8 mouse cellular contexts compared by ENCODE assay signal in genomic region chr1:175936282-175936737, GRCm38 (mm10). TPM values are rescaled to one million over a fixed set of nuclear protein-coding genes. Genes with fewer than 3 reads are reported as not detected.
DNase-seq lines count a peak whose midpoint lies in the region; ATAC-seq and TF ChIP-seq lines count a peak whose summit lies in the region.

No protein-coding gene starts in this region.

- H3K36me3 ChIP-seq in E14TG2a.4 (ENCODE audit: insufficient read depth, low read length) = no peaks in the 10 kb centered on the region
- no peaks in the 10 kb centered on the region for H3K36me3 ChIP-seq in embryonic facial prominence, embryonic 13.5 days
- H3K36me3 ChIP-seq in heart, embryonic 11.5 days (ENCODE audit: control insufficient read depth, insufficient read depth, low read length) = no peaks in the 10 kb centered on the region
- H3K36me3 ChIP-seq in kidney, embryonic 14.5 days (ENCODE audit: control insufficient read depth, insufficient read depth, low read length) = no peaks in the 10 kb centered on the region
- H3K36me3 ChIP-seq in limb, embryonic 12.5 days = no peaks in the 10 kb centered on the region
- no peaks in the 10 kb centered on the region for H3K36me3 ChIP-seq in midbrain, embryonic 15.5 days (replicated peaks)
- H3K36me3 ChIP-seq in stomach, embryonic 15.5 days = no peaks in the 10 kb centered on the region

- H3K27me3 ChIP-seq in E14TG2a.4 (ENCODE audit: insufficient read depth, low read length) = 0 out of 2 replicates have a peak, but pooled peaks cover 3% of the 10 kb centered on the region
- no peaks in the 10 kb centered on the region for H3K27me3 ChIP-seq in embryonic facial prominence, embryonic 13.5 days
- H3K27me3 ChIP-seq in heart, embryonic 11.5 days (ENCODE audit: control insufficient read depth, insufficient read depth, low read length) = no peaks in the 10 kb centered on the region
- H3K27me3 ChIP-seq in kidney, embryonic 14.5 days (ENCODE audit: control insufficient read depth, insufficient read depth, low read length) = no peaks in the 10 kb centered on the region
- H3K27me3 ChIP-seq in limb, embryonic 12.5 days = no peaks in the 10 kb centered on the region; the same call in 1 of the 2 replicates
- H3K27me3 ChIP-seq in midbrain, embryonic 15.5 days (replicated peaks) = no peaks in the 10 kb centered on the region
- no peaks in the 10 kb centered on the region for H3K27me3 ChIP-seq in stomach, embryonic 15.5 days (replicated peaks)

- TF ChIP-seq CTCF in E14TG2a.4 (conservative IDR thresholded peaks at IDR 0.05; ENCODE audit: low read length) = peak; percentile 73

- H3K9me3 ChIP-seq in E14TG2a.4 (ENCODE audit: low read length) = peaks cover 5% of the 10 kb centered on the region; the same call in 1 of the 2 replicates
- H3K9me3 ChIP-seq in embryonic facial prominence, embryonic 13.5 days = no peaks in the 10 kb centered on the region
- no peaks in the 10 kb centered on the region for H3K9me3 ChIP-seq in heart, embryonic 11.5 days (replicated peaks; ENCODE audit: control insufficient read depth, low read length)
- H3K9me3 ChIP-seq in kidney, embryonic 14.5 days (ENCODE audit: control insufficient read depth, low read length) = no peaks in the 10 kb centered on the region
- no peaks in the 10 kb centered on the region for H3K9me3 ChIP-seq in limb, embryonic 12.5 days
- H3K9me3 ChIP-seq in midbrain, embryonic 15.5 days = no peaks in the 10 kb centered on the region
- no peaks in the 10 kb centered on the region for H3K9me3 ChIP-seq in stomach, embryonic 15.5 days

- 12% methylated on average over 11 of the region's 11 CpGs for WGBS in embryonic facial prominence, embryonic 13.5 days
- WGBS in heart, embryonic 11.5 days (ENCODE audit: insufficient replicate concordance) = 11% methylated on average over 11 of the region's 11 CpGs
- 13% methylated on average over 11 of the region's 11 CpGs for WGBS in kidney, embryonic 14.5 days
- WGBS in limb, embryonic 12.5 days = 12% methylated on average over 11 of the region's 11 CpGs
- 13% methylated on average over 11 of the region's 11 CpGs for WGBS in midbrain, embryonic 15.5 days
- WGBS in stomach, embryonic 15.5 days = 14% methylated on average over 11 of the region's 11 CpGs

- peak; percentile 29 for DNase-seq in adrenal gland, postnatal 25 days

- 0 out of 2 replicates have a peak overlapping the region, but pooled peaks have one; percentile 55 for H3K9ac ChIP-seq in embryonic facial prominence, embryonic 13.5 days
- no peak overlapping the region for H3K9ac ChIP-seq in heart, embryonic 11.5 days (ENCODE audit: low read depth, low read length)
- no peak overlapping the region for H3K9ac ChIP-seq in kidney, embryonic 14.5 days (ENCODE audit: low read depth, low read length)
- H3K9ac ChIP-seq in limb, embryonic 12.5 days (replicated peaks) = no peak overlapping the region
- H3K9ac ChIP-seq in midbrain, embryonic 15.5 days = peak overlapping the region; percentile 26; the same call in 1 of the 2 replicates
- no peak overlapping the region for H3K9ac ChIP-seq in stomach, embryonic 15.5 days

- H3K4me1 ChIP-seq in E14TG2a.4 (replicated peaks; ENCODE audit: low read depth, low read length) = peaks cover 3% of the 10 kb centered on the region; the same call in 1 of the 2 replicates
- H3K4me1 ChIP-seq in embryonic facial prominence, embryonic 13.5 days = peaks cover 3% of the 10 kb centered on the region; the same call in 1 of the 2 replicates
- H3K4me1 ChIP-seq in heart, embryonic 11.5 days (ENCODE audit: control insufficient read depth, insufficient read depth, low read length) = no peaks in the 10 kb centered on the region
- H3K4me1 ChIP-seq in kidney, embryonic 14.5 days (ENCODE audit: control insufficient read depth, insufficient read depth, low read length) = no peaks in the 10 kb centered on the region
- no peaks in the 10 kb centered on the region for H3K4me1 ChIP-seq in limb, embryonic 12.5 days (replicated peaks)
- H3K4me1 ChIP-seq in midbrain, embryonic 15.5 days = 0 out of 2 replicates have a peak, but pooled peaks cover 2% of the 10 kb centered on the region
- H3K4me1 ChIP-seq in stomach, embryonic 15.5 days = no peaks in the 10 kb centered on the region

- 0 out of 2 replicates have a peak overlapping the region, but pooled peaks have one; percentile 23 for H3K4me3 ChIP-seq in E14TG2a.4 (replicated peaks; ENCODE audit: low read length)
- 0 out of 2 replicates have a peak overlapping the region, but pooled peaks have one; percentile 14 for H3K4me3 ChIP-seq in embryonic facial prominence, embryonic 13.5 days
- peak overlapping the region; percentile 28 for H3K4me3 ChIP-seq in heart, embryonic 11.5 days (ENCODE audit: low read depth, low read length)
- H3K4me3 ChIP-seq in kidney, embryonic 14.5 days (ENCODE audit: low read length) = no peak overlapping the region
- H3K4me3 ChIP-seq in limb, embryonic 12.5 days (replicated peaks) = no peak overlapping the region
- H3K4me3 ChIP-seq in midbrain, embryonic 15.5 days = peak overlapping the region; percentile 23
- H3K4me3 ChIP-seq in stomach, embryonic 15.5 days (replicated peaks) = no peak overlapping the region

- peak overlapping the region; percentile 55 for H3K4me2 ChIP-seq in embryonic facial prominence, embryonic 13.5 days
- peak overlapping the region; percentile 64 for H3K4me2 ChIP-seq in heart, embryonic 11.5 days
- peak overlapping the region; percentile 35 for H3K4me2 ChIP-seq in kidney, embryonic 14.5 days (replicated peaks; ENCODE audit: low read depth, low read length)
- peak overlapping the region; percentile 41 for H3K4me2 ChIP-seq in limb, embryonic 12.5 days
- H3K4me2 ChIP-seq in midbrain, embryonic 15.5 days = peak overlapping the region; percentile 46
- H3K4me2 ChIP-seq in stomach, embryonic 15.5 days = peak overlapping the region; percentile 46

- ATAC-seq in embryonic facial prominence, embryonic 13.5 days (ENCODE audit: insufficient number of reproducible peaks, insufficient read depth, low FRiP score, low TSS enrichment, low read depth) = no peak
- ATAC-seq in heart, embryonic 11.5 days (replicated peaks; ENCODE audit: insufficient number of reproducible peaks, low FRiP score, low TSS enrichment) = peak; percentile 59
- peak; percentile 94 for ATAC-seq in kidney, embryonic 14.5 days (ENCODE audit: low FRiP score, low TSS enrichment)
- ATAC-seq in limb, embryonic 12.5 days (ENCODE audit: insufficient number of reproducible peaks, insufficient read depth, low FRiP score, low TSS enrichment, low read depth) = peak; percentile 74; the same call in 1 of the 2 replicates
- peak; percentile 87 for ATAC-seq in midbrain, embryonic 15.5 days (replicated peaks)
- ATAC-seq in stomach, embryonic 15.5 days (ENCODE audit: insufficient read depth, low FRiP score, low read depth) = peak; percentile 58; the same call in 1 of the 2 replicates

- H3K27ac ChIP-seq in embryonic facial prominence, embryonic 13.5 days = no peak overlapping the region
- no peak overlapping the region for H3K27ac ChIP-seq in heart, embryonic 11.5 days (ENCODE audit: low read depth, low read length)
- H3K27ac ChIP-seq in kidney, embryonic 14.5 days (ENCODE audit: low read depth, low read length) = no peak overlapping the region
- H3K27ac ChIP-seq in limb, embryonic 12.5 days = no peak overlapping the region
- no peak overlapping the region for H3K27ac ChIP-seq in midbrain, embryonic 15.5 days
- no peak overlapping the region for H3K27ac ChIP-seq in stomach, embryonic 15.5 days

RNA-seq across cellular contexts. Expression of gene Gm38100, which starts 16.2 kb away (rescaled TPM):
- not detected in 2 replicates for total RNA-seq in adrenal gland, postnatal 25 days (2021)
- 0.11 TPM in 1 of 2 replicates, not detected in the other for polyA plus RNA-seq in embryonic facial prominence, embryonic 13.5 days (2015; fragmentation: Nextera tagmentation; extraction: Ambion mirVana)
- polyA plus RNA-seq in heart, embryonic 11.5 days (2014; fragmentation: Nextera tagmentation; extraction: Ambion mirVana) = not detected in 2 replicates
- polyA plus RNA-seq in kidney, embryonic 14.5 days (2014; fragmentation: Nextera tagmentation; extraction: Ambion mirVana) = not detected in 2 replicates
- polyA plus RNA-seq in limb, embryonic 12.5 days (2016; fragmentation: Nextera tagmentation; extraction: Ambion mirVana) = not detected in 2 replicates
- not detected in 2 replicates for polyA plus RNA-seq in midbrain, embryonic 15.5 days (2015; fragmentation: Nextera tagmentation; extraction: Ambion mirVana)
- 0.10 TPM in 1 of 2 replicates, not detected in the other for polyA plus RNA-seq in stomach, embryonic 15.5 days (2015; fragmentation: Nextera tagmentation; extraction: Ambion mirVana)

RNA-seq across cellular contexts. Expression of gene Rbm8a2, which starts 42.6 kb away (rescaled TPM):
- not detected in 2 replicates for total RNA-seq in adrenal gland, postnatal 25 days (2021)
- 0.62 and 1.5 TPM in 2 replicates for polyA plus RNA-seq in embryonic facial prominence, embryonic 13.5 days (2015; fragmentation: Nextera tagmentation; extraction: Ambion mirVana)
- polyA plus RNA-seq in heart, embryonic 11.5 days (2014; fragmentation: Nextera tagmentation; extraction: Ambion mirVana) = 0.17 and 0.83 TPM in 2 replicates
- 1.2 and 1.5 TPM in 2 replicates for polyA plus RNA-seq in kidney, embryonic 14.5 days (2014; fragmentation: Nextera tagmentation; extraction: Ambion mirVana)
- polyA plus RNA-seq in limb, embryonic 12.5 days (2016; fragmentation: Nextera tagmentation; extraction: Ambion mirVana) = 0.73 and 1.1 TPM in 2 replicates
- 0.34 and 0.54 TPM in 2 replicates for polyA plus RNA-seq in midbrain, embryonic 15.5 days (2015; fragmentation: Nextera tagmentation; extraction: Ambion mirVana)
- polyA plus RNA-seq in stomach, embryonic 15.5 days (2015; fragmentation: Nextera tagmentation; extraction: Ambion mirVana) = 0.70 and 2.0 TPM in 2 replicates

RNA-seq across cellular contexts. Expression of gene Exo1, which starts 55.9 kb away (rescaled TPM):
- 3.2 and 5.9 TPM in 2 replicates for total RNA-seq in adrenal gland, postnatal 25 days (2021)
- polyA plus RNA-seq in embryonic facial prominence, embryonic 13.5 days (2015; fragmentation: Nextera tagmentation; extraction: Ambion mirVana) = 73.1 and 73.3 TPM in 2 replicates
- polyA plus RNA-seq in heart, embryonic 11.5 days (2014; fragmentation: Nextera tagmentation; extraction: Ambion mirVana) = 53.0 and 60.3 TPM in 2 replicates
- 76.1 and 103 TPM in 2 replicates for polyA plus RNA-seq in kidney, embryonic 14.5 days (2014; fragmentation: Nextera tagmentation; extraction: Ambion mirVana)
- 110 and 112 TPM in 2 replicates for polyA plus RNA-seq in limb, embryonic 12.5 days (2016; fragmentation: Nextera tagmentation; extraction: Ambion mirVana)
- polyA plus RNA-seq in midbrain, embryonic 15.5 days (2015; fragmentation: Nextera tagmentation; extraction: Ambion mirVana) = 8.4 and 9.3 TPM in 2 replicates
- 54.2 and 56.8 TPM in 2 replicates for polyA plus RNA-seq in stomach, embryonic 15.5 days (2015; fragmentation: Nextera tagmentation; extraction: Ambion mirVana)

Comparison
In these comparisons a context has a peak if more than half of its experiments do, and no peak if none do; other contexts are left out.
1. H3K4me3 ChIP-seq: peak in E14TG2a.4 (single experiment), embryonic facial prominence, embryonic 13.5 days (single experiment), heart, embryonic 11.5 days (single experiment) and midbrain, embryonic 15.5 days (single experiment); none in kidney, embryonic 14.5 days (single experiment), limb, embryonic 12.5 days (single experiment) and stomach, embryonic 15.5 days (single experiment).
2. H3K9ac ChIP-seq: peak in embryonic facial prominence, embryonic 13.5 days (single experiment) and midbrain, embryonic 15.5 days (single experiment); none in heart, embryonic 11.5 days (single experiment), kidney, embryonic 14.5 days (single experiment), limb, embryonic 12.5 days (single experiment) and stomach, embryonic 15.5 days (single experiment).
3. Peak in every context shown above with its lines, with median percentiles within 50 percentile points of each other: H3K4me2 ChIP-seq.